Mouse (Mus musculus): ENCODE measurements at regions not wholly inside any gene's neighbourhood (a gene's known extent, or its start where the extent isn't known, plus 50 kb on each side); places are given as distances from the start of the nearest gene placed in this dataset.

DNA sequence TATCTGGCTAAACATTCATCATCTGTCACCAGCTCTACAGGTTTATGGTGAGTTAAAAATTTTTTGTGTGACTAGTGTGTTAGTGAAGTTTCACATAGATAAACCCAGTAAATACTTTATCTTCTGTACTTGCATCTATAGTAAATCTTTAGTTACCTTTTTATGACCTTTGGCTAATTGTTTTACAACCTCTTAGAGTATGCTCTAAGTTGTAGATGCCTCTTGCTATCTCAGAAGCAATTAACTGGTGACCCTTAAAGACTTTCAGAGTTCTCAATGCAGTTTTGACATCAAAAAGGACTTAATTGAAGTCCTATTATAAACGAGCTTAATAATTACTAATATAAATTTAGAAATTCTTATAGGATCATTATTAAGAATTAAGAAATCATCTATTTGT is 265.6 kb downstream of the Hivep2 start:
- no peak for DNase-seq (ENCODE audit: low spot score)

DNA sequence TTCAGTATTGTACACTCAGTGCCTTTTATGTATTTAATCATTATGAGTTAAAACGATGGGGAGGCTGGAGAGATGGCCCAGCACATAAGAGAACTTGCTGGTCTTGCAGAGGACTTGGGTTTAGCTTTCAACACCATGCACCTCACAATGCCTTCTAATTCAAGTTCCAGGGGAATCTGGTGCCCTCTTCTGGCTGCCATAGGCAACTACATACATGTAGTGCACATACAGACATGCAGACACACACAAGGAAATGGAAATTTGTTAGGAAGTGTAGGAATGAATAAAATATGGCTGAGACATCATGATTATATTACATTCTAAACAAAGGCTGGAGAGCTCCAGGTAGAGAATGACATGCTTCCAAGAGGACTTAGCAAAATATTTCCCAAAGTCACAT is 251.4 kb downstream of the Hivep2 start:
- DNase-seq (ENCODE audit: low spot score), result no peak

DNA sequence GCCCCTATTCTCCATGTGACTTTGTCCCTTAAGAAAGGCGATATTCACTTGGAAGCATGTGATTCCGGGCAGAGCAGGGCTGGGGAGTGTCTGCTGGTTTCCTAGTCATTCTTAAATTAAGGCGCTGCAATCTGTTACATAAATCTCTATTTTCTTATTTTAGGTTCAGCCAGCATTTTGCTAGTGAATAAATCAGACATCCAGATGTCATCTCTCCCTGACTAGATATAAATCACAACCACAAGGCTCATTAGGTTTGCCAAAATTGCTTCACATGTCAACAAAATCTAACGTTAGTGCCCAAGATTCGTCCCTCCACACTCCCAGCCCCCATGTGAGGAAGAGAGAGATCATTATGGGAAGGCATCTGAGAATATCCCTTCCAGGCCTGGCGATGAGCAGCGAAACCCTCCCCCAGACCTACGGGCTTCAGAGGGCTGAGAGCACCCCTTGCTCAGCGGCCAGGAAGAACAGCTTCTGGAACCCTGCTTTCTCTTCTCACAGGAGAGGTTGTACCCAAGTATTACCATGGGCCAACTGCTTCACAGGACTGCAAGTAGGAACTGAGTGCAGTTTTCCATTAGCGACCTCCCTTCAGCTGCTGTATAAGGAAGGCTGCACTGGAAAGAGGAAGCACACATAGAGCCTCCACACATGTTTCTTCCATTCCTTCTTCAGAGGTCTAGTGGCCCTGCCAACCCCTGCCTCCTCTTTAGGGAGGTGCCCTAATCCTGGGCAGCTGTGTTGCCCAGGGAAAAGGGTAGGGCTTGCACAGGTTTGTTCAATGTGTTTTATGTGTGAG is 250.5 kb downstream of the Hivep2 start:
- no peak for DNase-seq (ENCODE audit: low spot score)

DNA sequence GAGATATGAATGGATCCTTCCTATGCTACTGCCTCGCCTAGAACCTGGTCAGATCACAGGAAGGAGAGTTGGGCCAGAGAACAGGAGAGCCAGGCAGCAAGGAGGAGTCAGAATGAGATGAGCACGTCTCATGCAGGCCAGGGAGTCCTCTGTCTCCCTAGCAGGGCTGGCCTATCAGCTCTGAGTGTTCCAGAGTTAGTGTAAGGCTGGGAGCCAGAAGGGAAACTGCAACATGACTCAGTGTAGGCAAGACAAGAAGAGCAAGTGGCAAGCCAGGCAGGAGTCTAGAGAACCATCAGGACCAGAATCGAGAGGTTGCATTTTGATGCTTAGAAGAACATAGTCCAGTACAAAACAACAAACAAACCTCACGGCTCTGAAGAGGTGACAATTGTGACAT is 249.6 kb downstream of the Hivep2 start:
- DNase-seq (ENCODE audit: low spot score), result no peak

DNA sequence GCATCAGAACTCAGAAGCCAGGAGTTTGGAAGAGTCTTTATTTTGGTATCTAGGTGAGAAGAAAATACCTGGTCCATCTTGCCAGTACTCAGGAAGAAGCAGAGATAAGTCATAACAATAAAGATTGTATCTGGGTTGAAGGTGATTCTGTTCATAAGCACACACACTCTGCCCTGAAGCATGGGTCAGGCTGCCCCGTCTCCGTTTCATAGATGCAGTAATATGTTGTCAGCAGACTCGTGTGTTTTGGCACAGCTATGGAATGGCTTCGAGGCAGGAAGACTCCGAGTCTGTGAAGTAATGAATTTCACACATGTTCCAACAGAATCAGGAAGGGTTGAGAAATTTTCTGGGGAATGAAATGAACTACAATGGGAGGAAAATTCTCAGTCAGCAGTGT is 247.7 kb downstream of the Hivep2 start:
- DNase-seq (ENCODE audit: low spot score), result no peak

DNA sequence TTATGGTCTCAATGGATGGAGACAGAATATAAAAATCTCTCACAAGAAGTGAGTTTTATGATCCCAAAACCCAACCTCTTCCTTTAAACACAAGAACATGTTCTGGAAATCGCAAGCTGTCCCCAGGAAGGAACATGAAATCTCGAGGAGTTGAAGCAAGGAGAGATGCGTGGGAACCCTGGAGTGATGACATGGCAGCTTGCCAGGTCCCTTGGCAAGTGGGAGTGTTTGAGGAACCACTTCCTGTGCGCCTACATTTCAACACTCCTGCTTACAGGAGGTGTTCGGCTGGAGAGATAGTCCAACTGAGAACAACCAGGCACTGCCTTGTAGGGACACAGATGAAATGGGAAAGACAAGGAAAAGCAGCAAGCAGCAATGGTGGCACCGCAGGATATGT is 246.1 kb downstream of the Hivep2 start:
- DNase-seq (ENCODE audit: low spot score), result no peak

DNA sequence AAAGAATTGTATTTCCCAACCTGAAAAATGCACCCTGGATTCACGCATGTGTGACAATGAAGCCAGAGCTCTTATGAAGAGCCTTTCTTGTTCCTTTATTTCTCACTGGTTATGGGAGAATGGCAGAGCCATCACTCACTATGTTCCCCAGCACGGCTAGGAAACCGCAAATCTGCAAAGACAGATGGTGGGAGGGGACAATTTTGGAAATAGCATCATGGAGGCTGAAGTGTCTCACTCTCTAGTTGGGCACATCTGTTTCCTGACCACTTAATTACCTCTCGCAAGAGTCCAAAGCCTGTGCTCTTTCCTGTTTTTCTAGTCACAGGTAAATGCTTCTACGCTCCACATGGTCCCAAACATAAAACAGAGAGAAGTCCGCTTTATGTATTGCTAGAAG is 245.6 kb downstream of the Hivep2 start:
- DNase-seq (ENCODE audit: low spot score), result no peak

DNA sequence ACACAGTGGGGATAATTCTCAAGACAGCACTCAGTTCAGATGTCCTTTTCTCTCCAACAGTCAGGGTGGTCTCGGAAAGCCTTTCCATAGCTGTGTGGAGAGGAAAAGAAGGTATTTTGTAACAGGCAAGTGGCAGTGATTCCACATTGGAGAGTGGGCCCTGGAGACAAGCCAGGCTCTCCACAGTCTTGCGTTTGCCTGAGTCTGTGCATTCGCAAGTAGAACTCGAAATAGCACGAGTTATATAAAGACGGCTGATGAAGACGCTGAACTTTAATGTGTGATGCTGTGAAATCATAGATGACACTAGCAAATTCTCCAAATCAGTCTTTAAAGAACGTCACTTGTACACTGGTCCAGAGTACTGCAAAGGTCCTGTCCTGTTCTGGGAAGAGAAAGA is 244.6 kb downstream of the Hivep2 start:
- DNase-seq (ENCODE audit: low spot score), result no peak

DNA sequence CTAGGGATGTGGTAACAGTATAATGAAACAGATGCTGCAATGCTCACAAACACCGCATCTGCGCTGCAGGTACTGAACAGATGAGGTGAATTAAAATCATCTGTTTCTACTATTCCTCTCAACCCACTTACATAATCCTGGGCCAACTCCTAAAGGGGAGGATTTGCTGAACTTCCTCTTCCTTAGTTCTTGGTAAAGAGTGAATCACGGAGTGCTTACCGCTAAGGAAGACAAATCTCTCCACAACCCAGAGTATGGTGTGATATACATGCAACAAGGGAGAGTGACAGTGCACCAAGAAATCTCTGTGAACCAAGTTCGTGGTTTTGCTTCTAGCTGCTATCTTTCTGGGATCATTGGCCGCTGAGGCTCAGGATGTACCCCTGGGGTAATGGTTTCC is 244.2 kb downstream of the Hivep2 start:
- no peak for DNase-seq (ENCODE audit: low spot score)

DNA sequence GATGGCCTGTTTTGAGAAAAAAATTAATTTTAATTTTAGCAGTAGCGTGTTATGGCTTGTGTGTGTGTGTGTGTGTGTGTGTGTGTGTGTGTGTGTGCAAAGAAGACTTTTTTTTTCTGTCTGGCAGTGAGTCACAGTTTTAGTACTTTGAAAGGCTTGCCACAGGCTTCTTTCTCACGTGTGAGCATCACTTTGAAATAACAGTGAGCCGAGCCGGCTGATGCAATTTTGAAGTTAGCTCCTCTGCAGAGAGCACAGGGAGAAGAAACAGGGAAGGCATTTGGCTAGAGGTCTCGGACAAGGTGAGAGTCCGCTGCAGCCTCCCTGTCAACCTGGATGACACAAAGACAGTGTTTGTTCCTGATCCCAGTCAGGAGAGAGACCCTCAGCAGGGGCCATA is 242.3 kb downstream of the Hivep2 start:
- DNase-seq (ENCODE audit: low spot score), result no peak

DNA sequence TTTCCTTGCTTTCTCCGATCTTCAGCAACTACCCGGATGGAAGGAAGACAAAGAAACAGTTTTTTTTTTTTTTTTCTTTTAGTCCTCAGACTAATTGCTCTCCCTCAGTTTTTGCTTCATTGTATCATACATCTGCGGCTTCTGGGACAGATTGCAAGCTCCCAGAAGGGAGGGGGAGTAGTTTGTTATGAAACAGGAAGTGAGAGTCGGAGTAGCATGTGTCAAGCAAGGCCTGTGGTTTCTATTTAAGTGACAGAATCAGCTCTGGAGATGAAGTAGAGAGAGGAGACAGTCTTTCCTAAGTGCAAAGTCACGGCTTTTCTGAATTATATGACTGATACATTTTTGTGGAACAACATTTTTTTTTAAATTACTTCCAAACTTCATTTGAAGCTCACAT is 241.7 kb downstream of the Hivep2 start:
- no peak for DNase-seq (ENCODE audit: low spot score)

DNA sequence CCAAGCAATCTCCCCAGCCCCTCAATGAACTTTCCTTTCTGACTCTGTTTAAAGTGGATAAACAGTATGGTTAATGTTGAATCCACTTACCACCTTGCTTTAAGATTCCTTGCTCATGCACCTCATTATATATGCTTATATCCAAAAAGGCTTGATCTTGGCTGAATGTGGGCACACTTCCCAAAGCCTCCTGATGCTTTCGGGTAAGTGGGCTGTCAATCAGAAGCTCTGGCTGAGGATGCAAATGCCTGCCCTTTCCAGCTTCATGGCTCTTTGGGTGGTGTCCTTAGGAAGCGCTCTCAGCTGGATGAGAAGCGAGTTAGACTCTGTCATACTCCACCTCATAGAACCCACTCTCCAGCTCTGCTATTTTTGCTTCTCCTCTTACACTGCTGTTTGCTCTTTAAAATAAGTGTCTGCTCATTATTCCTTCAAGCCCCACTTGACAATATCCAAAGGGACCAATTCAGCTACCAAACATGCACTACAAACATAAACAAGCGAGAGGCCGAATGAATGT is 241.2 kb downstream of the Hivep2 start:
- DNase-seq (ENCODE audit: low spot score), result no peak

All from layer of hippocampus, adult 9-10 months (tissue).